Mouse (Mus musculus): ENCODE results near the gene Steap3. TPM values are rescaled to one million over a fixed set of nuclear protein-coding genes. Genes with fewer than 3 reads are reported as not detected.

Gene Steap3
- polyA plus RNA-seq, 1 experiment from 2014 or later, result 2.1 TPM

DNA sequence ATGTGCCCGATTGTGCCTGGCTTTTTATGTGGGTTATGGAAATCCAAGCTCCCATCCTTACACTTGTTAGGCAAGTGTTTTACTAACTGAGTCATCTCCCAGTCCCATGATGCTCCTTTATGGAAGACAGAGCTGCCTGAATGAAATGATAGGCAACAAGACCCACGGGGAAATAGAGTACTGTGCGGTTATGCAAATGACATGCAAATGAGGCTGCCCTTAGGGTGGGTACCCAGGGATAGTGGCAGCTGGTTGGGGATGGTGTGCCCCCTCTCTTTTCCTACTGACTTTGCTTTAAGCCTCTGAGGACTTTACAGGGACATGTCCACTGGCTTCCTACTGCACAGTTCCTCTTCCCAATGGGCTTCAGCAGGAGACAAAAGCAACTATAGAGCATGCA is 2.7 kb upstream of the Steap3 start:
- H3K27ac ChIP-seq (ENCODE audit: low read depth, low read length), result no peak overlapping the region
- H3K36me3 ChIP-seq (ENCODE audit: control insufficient read depth, insufficient read depth, low read length), result no peaks in the 10 kb centered on the region
- H3K9me3 ChIP-seq (replicated peaks; ENCODE audit: control insufficient read depth, low read length), result no peaks in the 10 kb centered on the region
- no peaks in the 10 kb centered on the region for H3K27me3 ChIP-seq (replicated peaks; ENCODE audit: control insufficient read depth, insufficient read depth, low read length)
- no peak overlapping the region for H3K4me2 ChIP-seq (ENCODE audit: low read length)
- no peak overlapping the region for H3K9ac ChIP-seq (ENCODE audit: low read length)
- DNase-seq (ENCODE audit: low spot score) (no peak), ATAC-seq (peak; percentile 42; the same call in 1 of the 2 replicates)
- 66% methylated on average over 3 of the region's 3 CpGs for WGBS
- H3K4me1 ChIP-seq (ENCODE audit: control insufficient read depth, insufficient read depth, low read length), result no peaks in the 10 kb centered on the region
- H3K4me3 ChIP-seq (ENCODE audit: low read depth, low read length), result no peak overlapping the region

DNA sequence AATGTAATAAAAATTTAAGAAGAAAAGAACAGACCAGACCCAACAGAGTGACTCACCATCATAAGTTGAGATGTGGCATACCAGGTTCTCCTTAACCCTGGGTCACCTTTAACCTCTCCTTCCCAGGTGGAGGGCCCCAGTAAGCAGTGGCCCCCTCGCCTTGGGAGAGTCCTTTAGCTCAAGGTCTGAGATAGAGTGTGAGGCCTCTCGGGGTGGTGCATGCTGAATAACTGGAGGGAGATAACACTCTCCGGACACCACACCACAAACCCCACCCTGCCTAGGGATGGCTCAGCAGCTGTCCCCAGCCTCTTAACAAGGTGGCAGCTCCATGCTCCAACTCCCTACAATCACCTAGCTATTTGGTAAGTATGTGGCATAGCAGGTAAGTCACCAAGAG is 1.6 kb downstream of the Steap3 start:
- Histone ChIP-seq H3K27ac (ENCODE audit: low read depth, low read length) (no peak overlapping the region), H3K4me2 (ENCODE audit: low read length) (no peak overlapping the region), H3K27me3 (replicated peaks; ENCODE audit: control insufficient read depth, insufficient read depth, low read length) (no peaks in the 10 kb centered on the region), H3K9me3 (replicated peaks; ENCODE audit: control insufficient read depth, low read length) (no peaks in the 10 kb centered on the region), H3K9ac (ENCODE audit: low read length) (no peak overlapping the region), H3K4me1 (ENCODE audit: control insufficient read depth, insufficient read depth, low read length) (no peaks in the 10 kb centered on the region), H3K4me3 (ENCODE audit: low read depth, low read length) (no peak overlapping the region), H3K36me3 (ENCODE audit: control insufficient read depth, insufficient read depth, low read length) (no peaks in the 10 kb centered on the region)
- 78% methylated on average over 3 of the region's 3 CpGs for WGBS
- no peak for DNase-seq (ENCODE audit: low spot score)
- no peak for ATAC-seq

DNA sequence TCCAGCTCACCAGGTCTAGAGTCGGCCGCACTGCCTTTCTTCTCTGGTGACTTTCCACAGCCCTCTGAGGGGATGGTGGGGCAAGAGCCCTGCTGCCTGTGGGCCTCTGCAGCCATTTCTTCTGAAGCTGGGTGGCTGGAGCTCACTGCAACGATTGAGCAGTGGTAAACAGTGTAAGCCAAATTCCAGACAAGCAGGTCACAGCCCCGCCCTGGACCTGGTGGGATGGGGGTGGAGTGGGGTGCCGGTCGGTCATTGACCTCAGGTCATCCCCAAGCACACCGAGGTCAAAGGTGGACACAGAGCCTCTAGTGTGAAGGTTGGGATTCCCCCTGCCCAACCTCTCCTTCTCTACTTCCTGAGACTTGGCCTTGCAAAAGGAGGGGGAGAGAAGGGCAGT is 2.4 kb downstream of the Steap3 start:
- ATAC-seq, result no peak
- 79% methylated on average over 7 of the region's 7 CpGs for WGBS
- no peaks in the 10 kb centered on the region for H3K36me3 ChIP-seq (ENCODE audit: control insufficient read depth, insufficient read depth, low read length)

DNA sequence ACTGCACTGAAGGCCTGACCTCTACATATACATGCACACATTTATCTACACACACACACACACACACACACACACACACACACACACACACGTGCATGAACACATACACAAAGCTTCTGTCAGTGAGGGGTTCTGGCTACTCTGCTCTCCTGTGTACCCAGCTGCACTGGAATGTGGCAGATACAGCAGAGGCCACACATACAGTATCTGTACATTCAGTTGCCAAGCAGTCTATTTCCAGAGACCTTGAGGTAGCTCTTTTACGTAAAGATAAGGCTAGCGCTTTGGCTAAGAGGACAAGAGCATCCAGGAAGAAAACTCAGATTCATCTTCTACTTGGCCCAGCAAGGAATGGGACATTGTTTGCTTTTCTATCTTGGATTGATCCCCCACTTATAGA is 4.9 kb downstream of the Steap3 start:
- no peak overlapping the region for H3K4me2 ChIP-seq (ENCODE audit: low read length)

More for the DNA sequence above, 2.4 kb downstream of the Steap3 start:
- Histone ChIP-seq H3K4me2 (ENCODE audit: low read length) (no peak overlapping the region), H3K9me3 (replicated peaks; ENCODE audit: control insufficient read depth, low read length) (no peaks in the 10 kb centered on the region), H3K4me3 (ENCODE audit: low read depth, low read length) (no peak overlapping the region), H3K9ac (ENCODE audit: low read length) (no peak overlapping the region), H3K27ac (ENCODE audit: low read depth, low read length) (no peak overlapping the region), H3K4me1 (ENCODE audit: control insufficient read depth, insufficient read depth, low read length) (no peaks in the 10 kb centered on the region), H3K27me3 (replicated peaks; ENCODE audit: control insufficient read depth, insufficient read depth, low read length) (no peaks in the 10 kb centered on the region)
- no peak for DNase-seq (ENCODE audit: low spot score)

DNA sequence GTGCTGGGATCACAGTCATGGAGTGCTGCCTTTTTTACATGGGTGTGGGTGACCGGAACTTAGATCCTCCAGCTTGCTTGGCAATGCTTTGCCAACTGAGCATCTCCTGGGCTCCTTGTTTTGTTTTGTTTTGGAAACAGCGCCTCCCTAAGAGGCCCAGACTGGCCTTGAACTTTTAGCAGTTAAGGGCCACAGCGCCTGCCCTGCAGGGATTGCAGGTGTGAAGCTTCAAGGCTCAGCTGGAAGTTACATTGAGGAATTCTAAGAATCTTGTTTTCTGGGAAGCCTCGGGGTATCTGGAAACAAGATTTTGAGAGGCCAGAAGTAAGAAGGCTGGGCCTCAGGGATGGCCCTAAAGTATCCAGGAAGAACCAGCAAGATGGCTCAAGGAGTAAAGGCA is 6.0 kb downstream of the Steap3 start:
- Histone ChIP-seq H3K27ac (ENCODE audit: low read depth, low read length) (no peak overlapping the region), H3K9ac (ENCODE audit: low read length) (no peak overlapping the region), H3K27me3 (replicated peaks; ENCODE audit: control insufficient read depth, insufficient read depth, low read length) (no peaks in the 10 kb centered on the region), H3K4me2 (ENCODE audit: low read length) (no peak overlapping the region), H3K36me3 (ENCODE audit: control insufficient read depth, insufficient read depth, low read length) (no peaks in the 10 kb centered on the region), H3K4me3 (ENCODE audit: low read depth, low read length) (no peak overlapping the region), H3K4me1 (ENCODE audit: control insufficient read depth, insufficient read depth, low read length) (no peaks in the 10 kb centered on the region), H3K9me3 (replicated peaks; ENCODE audit: control insufficient read depth, low read length) (no peaks in the 10 kb centered on the region)
- ATAC-seq, result no peak
- DNase-seq (ENCODE audit: low spot score), result no peak
- WGBS, result 64% methylated on average over 4 of the region's 4 CpGs

More for the DNA sequence above, 4.9 kb downstream of the Steap3 start:
- 82% methylated on average over 3 of the region's 3 CpGs for WGBS
- H3K4me1 ChIP-seq (ENCODE audit: control insufficient read depth, insufficient read depth, low read length), result no peaks in the 10 kb centered on the region
- no peaks in the 10 kb centered on the region for H3K36me3 ChIP-seq (ENCODE audit: control insufficient read depth, insufficient read depth, low read length)
- no peak for DNase-seq (ENCODE audit: low spot score)
- no peaks in the 10 kb centered on the region for H3K9me3 ChIP-seq (replicated peaks; ENCODE audit: control insufficient read depth, low read length)
- no peak overlapping the region for H3K4me3 ChIP-seq (ENCODE audit: low read depth, low read length)
- no peak for ATAC-seq
- no peak overlapping the region for H3K27ac ChIP-seq (ENCODE audit: low read depth, low read length)
- no peak overlapping the region for H3K9ac ChIP-seq (ENCODE audit: low read length)
- H3K27me3 ChIP-seq (replicated peaks; ENCODE audit: control insufficient read depth, insufficient read depth, low read length), result no peaks in the 10 kb centered on the region

DNA sequence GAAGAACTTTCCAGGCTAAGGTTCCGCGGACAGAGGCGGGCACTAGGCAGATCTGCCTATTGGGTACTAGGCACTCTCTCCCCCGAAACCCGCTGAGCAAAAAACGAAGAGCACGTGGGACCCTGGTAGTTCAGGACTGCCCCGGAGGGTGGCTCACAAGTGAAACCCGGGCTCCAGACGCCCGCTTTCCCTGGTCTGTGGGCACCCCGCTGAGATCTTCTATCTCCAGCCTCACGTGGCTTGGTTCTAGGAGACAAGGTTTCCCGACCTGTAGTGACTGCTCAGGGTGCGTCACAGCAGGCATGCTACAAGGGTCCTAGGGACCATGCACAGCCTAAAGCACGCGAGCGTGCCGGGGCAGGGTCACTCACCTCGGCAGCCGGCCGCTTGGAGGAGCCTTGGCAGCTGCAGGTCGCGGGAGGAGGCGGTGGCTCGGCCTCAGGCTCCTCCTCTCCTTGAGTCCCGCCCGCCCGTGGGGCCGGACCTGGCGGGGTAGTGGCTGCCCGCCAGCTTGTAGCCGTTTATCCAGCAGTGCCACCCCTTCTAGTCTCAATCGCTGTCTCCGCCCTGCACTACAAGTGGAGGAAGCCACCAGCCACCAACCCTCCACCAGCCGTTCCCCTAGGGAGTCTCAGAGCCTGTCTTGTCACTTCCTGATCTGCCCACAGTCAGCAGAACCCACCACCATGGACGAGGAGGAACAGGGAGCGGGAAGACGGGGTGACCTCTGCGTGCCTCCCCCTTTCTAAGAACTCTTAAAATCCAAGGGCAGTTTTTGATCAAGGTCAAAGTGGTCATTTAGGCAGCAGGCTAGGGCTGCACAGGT is 7.4 kb downstream of the Steap3 start:
- Histone ChIP-seq H3K27me3 (replicated peaks; ENCODE audit: control insufficient read depth, insufficient read depth, low read length) (no peaks in the 10 kb centered on the region), H3K4me3 (ENCODE audit: low read depth, low read length) (peak overlapping the region; percentile 43), H3K9ac (ENCODE audit: low read length) (peak overlapping the region; percentile 54), H3K4me1 (ENCODE audit: control insufficient read depth, insufficient read depth, low read length) (no peaks in the 10 kb centered on the region), H3K9me3 (replicated peaks; ENCODE audit: control insufficient read depth, low read length) (no peaks in the 10 kb centered on the region), H3K36me3 (ENCODE audit: control insufficient read depth, insufficient read depth, low read length) (no peaks in the 10 kb centered on the region), H3K27ac (ENCODE audit: low read depth, low read length) (no peak overlapping the region), H3K4me2 (ENCODE audit: low read length) (peak overlapping the region; percentile 98)
- WGBS, result 2% methylated on average over 40 of the region's 40 CpGs
- DNase-seq (ENCODE audit: low spot score) (peak; percentile 81), ATAC-seq (peak; percentile 90)

DNA sequence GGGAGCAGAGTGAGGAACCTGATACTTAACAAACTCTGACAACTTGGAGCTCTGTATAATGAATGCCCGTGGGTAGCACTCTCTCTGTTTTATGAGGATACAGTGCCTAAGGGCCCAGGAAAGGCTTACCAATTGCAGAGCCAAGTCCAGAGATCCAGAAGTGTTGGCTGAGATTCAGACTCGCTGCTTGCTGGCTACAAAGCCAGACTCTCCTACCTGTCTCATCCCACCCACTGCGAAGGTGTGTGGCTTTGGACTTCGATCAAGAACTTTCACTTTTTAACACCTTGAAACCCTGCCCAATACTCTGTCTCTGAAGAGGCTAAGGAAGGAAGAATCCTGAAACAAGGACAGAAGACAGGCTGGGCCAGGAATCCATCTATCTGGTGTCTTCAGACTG is 9.3 kb downstream of the Steap3 start:
- H3K4me3 ChIP-seq (ENCODE audit: low read depth, low read length), result no peak overlapping the region
- no peaks in the 10 kb centered on the region for H3K9me3 ChIP-seq (replicated peaks; ENCODE audit: control insufficient read depth, low read length)
- DNase-seq (ENCODE audit: low spot score), result no peak
- H3K4me2 ChIP-seq (ENCODE audit: low read length), result no peak overlapping the region
- H3K27me3 ChIP-seq (replicated peaks; ENCODE audit: control insufficient read depth, insufficient read depth, low read length), result no peaks in the 10 kb centered on the region
- H3K36me3 ChIP-seq (ENCODE audit: control insufficient read depth, insufficient read depth, low read length), result no peaks in the 10 kb centered on the region
- no peak overlapping the region for H3K9ac ChIP-seq (ENCODE audit: low read length)
- 81% methylated on average over 4 of the region's 4 CpGs for WGBS
- H3K4me1 ChIP-seq (ENCODE audit: control insufficient read depth, insufficient read depth, low read length), result no peaks in the 10 kb centered on the region
- H3K27ac ChIP-seq (ENCODE audit: low read depth, low read length), result no peak overlapping the region
- no peak for ATAC-seq

DNA sequence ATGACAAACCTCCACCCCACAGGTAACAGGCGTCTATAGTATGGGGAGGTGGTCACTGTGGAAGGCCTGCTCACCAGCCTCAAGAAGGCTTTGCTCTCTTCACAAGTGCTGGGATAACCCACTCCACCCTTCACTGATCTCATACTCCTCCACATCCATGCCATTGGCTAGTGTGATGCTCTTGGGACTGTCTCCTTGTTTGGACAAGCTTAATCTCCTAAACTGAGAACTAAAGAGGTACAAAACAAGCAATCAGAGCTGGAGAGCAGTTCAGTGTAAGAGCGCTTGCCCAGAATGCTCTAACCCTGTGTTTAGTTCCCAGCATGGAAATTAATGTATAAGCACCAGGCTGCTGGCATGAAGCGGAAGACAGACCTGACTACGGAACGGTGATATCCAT is 11.3 kb downstream of the Steap3 start:
- ATAC-seq (no peak), DNase-seq (ENCODE audit: low spot score) (no peak)
- H3K4me2 ChIP-seq (ENCODE audit: low read length), result no peak overlapping the region
- H3K9ac ChIP-seq (ENCODE audit: low read length), result no peak overlapping the region
- H3K4me1 ChIP-seq (ENCODE audit: control insufficient read depth, insufficient read depth, low read length), result no peaks in the 10 kb centered on the region
- 92% methylated on average over 5 of the region's 5 CpGs for WGBS
- no peaks in the 10 kb centered on the region for H3K27me3 ChIP-seq (replicated peaks; ENCODE audit: control insufficient read depth, insufficient read depth, low read length)
- no peaks in the 10 kb centered on the region for H3K9me3 ChIP-seq (replicated peaks; ENCODE audit: control insufficient read depth, low read length)
- no peaks in the 10 kb centered on the region for H3K36me3 ChIP-seq (ENCODE audit: control insufficient read depth, insufficient read depth, low read length)
- no peak overlapping the region for H3K4me3 ChIP-seq (ENCODE audit: low read depth, low read length)
- no peak overlapping the region for H3K27ac ChIP-seq (ENCODE audit: low read depth, low read length)

DNA sequence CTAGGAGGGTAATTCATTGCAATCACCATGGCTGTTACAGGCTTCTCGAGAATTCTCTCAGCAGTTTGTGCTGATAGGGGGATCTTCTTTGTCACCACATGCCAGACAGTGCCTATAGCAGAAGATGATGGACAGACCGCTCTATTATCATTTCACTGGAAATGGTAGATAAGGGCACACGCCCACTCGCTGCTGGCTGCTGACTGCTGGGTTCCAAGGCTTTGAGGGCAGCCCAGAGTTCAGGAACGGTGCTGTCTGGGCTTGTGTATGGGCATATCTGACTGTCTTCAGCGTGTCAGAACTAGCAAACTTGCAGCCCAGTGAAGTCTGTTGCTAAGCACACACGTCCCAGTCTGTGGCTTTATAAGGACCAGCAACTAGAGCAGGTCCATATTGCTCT is 13.3 kb downstream of the Steap3 start:
- whole genome bisulfite sequencing, result 83% methylated on average over 7 of the region's 7 CpGs
- H3K4me1 ChIP-seq (ENCODE audit: control insufficient read depth, insufficient read depth, low read length), result no peaks in the 10 kb centered on the region
- DNase-seq (ENCODE audit: low spot score) (no peak), ATAC-seq (no peak)
- no peaks in the 10 kb centered on the region for H3K9me3 ChIP-seq (replicated peaks; ENCODE audit: control insufficient read depth, low read length)
- H3K36me3 ChIP-seq (ENCODE audit: control insufficient read depth, insufficient read depth, low read length), result no peaks in the 10 kb centered on the region
- H3K4me3 ChIP-seq (ENCODE audit: low read depth, low read length), result no peak overlapping the region
- no peak overlapping the region for H3K4me2 ChIP-seq (ENCODE audit: low read length)
- no peaks in the 10 kb centered on the region for H3K27me3 ChIP-seq (replicated peaks; ENCODE audit: control insufficient read depth, insufficient read depth, low read length)
- no peak overlapping the region for H3K27ac ChIP-seq (ENCODE audit: low read depth, low read length)
- H3K9ac ChIP-seq (ENCODE audit: low read length), result no peak overlapping the region
